Mouse (Mus musculus): ENCODE data around the gene Magel2. TPM values are rescaled to one million over a fixed set of nuclear protein-coding genes. Genes with fewer than 3 reads are reported as not detected.
A peak's percentile ranks its signal among the peaks of the same experiment; 100 is the strongest.

Gene Magel2
- polyA plus RNA-seq (2014; fragmentation: Nextera tagmentation; extraction: Ambion mirVana) = 6.0 and 7.5 TPM in 2 replicates

GRCm38 (mm10) chr7:62376510-62377304, at the start of gene Magel2:
TSS of gene Magel2 (plus strand) at chr7:62377010.
- Histone ChIP-seq H3K4me2 (ENCODE audit: low read depth) (peak within 1 kb of the TSS; percentile 61), H3K4me1 (ENCODE audit: control insufficient read depth, insufficient read depth, low read length) (no peaks in the 10 kb centered on the region), H3K4me3 (ENCODE audit: low read depth, low read length) (peak within 1 kb of the TSS; percentile 46), H3K36me3 (ENCODE audit: control insufficient read depth, insufficient read depth, low read length) (no peaks in the 10 kb centered on the region), H3K9me3 (ENCODE audit: control insufficient read depth, low read length) (peaks cover 5% of the 10 kb centered on the region; the same call in 1 of the 2 replicates), H3K9ac (ENCODE audit: low read length) (peak within 1 kb of the TSS; percentile 70), H3K27ac (ENCODE audit: low read depth, low read length) (0 out of 2 replicates have a peak within 1 kb of the TSS, but pooled peaks have one; percentile 44), H3K27me3 (ENCODE audit: control insufficient read depth, insufficient read depth, low read length) (no peaks in the 10 kb centered on the region)
- 21% methylated on average over 31 of the region's 31 CpGs for WGBS
- DNase-seq (ENCODE audit: low spot score) = peak; percentile 81
- peak; percentile 84 for ATAC-seq (ENCODE audit: insufficient read depth, low FRiP score, low TSS enrichment)

GRCm38 (mm10) chr7:62345411-62345810, 31.4 kb upstream of the Magel2 start:
- 37% methylated on average over 1 of the region's 1 CpGs for WGBS
- H3K4me3 ChIP-seq (ENCODE audit: low read depth, low read length) = no peak overlapping the region
- no peaks in the 10 kb centered on the region for H3K27me3 ChIP-seq (ENCODE audit: control insufficient read depth, insufficient read depth, low read length)
- H3K9me3 ChIP-seq (ENCODE audit: control insufficient read depth, low read length) = 0 out of 2 replicates have a peak, but pooled peaks cover 3% of the 10 kb centered on the region
- no peak overlapping the region for H3K27ac ChIP-seq (ENCODE audit: low read depth, low read length)
- ATAC-seq (ENCODE audit: insufficient read depth, low FRiP score, low TSS enrichment) = no peak
- H3K36me3 ChIP-seq (ENCODE audit: control insufficient read depth, insufficient read depth, low read length) = no peaks in the 10 kb centered on the region
- no peaks in the 10 kb centered on the region; the same call in 1 of the 2 replicates for H3K4me1 ChIP-seq (ENCODE audit: control insufficient read depth, insufficient read depth, low read length)
- no peak overlapping the region for H3K4me2 ChIP-seq (ENCODE audit: low read depth)
- DNase-seq (ENCODE audit: low spot score) = no peak
- H3K9ac ChIP-seq (ENCODE audit: low read length) = no peak overlapping the region

- DNase-seq (ENCODE audit: low spot score) (no peak), ATAC-seq (ENCODE audit: insufficient read depth, low FRiP score, low TSS enrichment) (no peak)
- WGBS = 74% methylated on average over 1 of the region's 1 CpGs
- Histone ChIP-seq H3K4me3 (ENCODE audit: low read depth, low read length) (no peak within 1 kb of the TSS), H3K9ac (ENCODE audit: low read length) (no peak within 1 kb of the TSS), H3K36me3 (ENCODE audit: control insufficient read depth, insufficient read depth, low read length) (no peaks in the 10 kb centered on the region), H3K4me2 (ENCODE audit: low read depth) (no peak within 1 kb of the TSS), H3K4me1 (ENCODE audit: control insufficient read depth, insufficient read depth, low read length) (no peaks in the 10 kb centered on the region; the same call in 1 of the 2 replicates), H3K27me3 (ENCODE audit: control insufficient read depth, insufficient read depth, low read length) (no peaks in the 10 kb centered on the region), H3K9me3 (ENCODE audit: control insufficient read depth, low read length) (0 out of 2 replicates have a peak, but pooled peaks cover 3% of the 10 kb centered on the region), H3K27ac (ENCODE audit: low read depth, low read length) (no peak within 1 kb of the TSS)
These were observed 30.5 kb upstream of the Magel2 start, which contains the start of gene Ndn for GRCm38 (mm10) chr7:62346269-62346668. TSS of gene Ndn (plus strand) at chr7:62346569.

GRCm38 (mm10) chr7:62348106-62348803, 28.6 kb upstream of the Magel2 start:
- Histone ChIP-seq H3K9me3 (ENCODE audit: control insufficient read depth, low read length) (0 out of 2 replicates have a peak, but pooled peaks cover 3% of the 10 kb centered on the region), H3K4me1 (ENCODE audit: control insufficient read depth, insufficient read depth, low read length) (no peaks in the 10 kb centered on the region; the same call in 1 of the 2 replicates), H3K27me3 (ENCODE audit: control insufficient read depth, insufficient read depth, low read length) (no peaks in the 10 kb centered on the region), H3K9ac (ENCODE audit: low read length) (peak overlapping the region; percentile 75), H3K36me3 (ENCODE audit: control insufficient read depth, insufficient read depth, low read length) (no peaks in the 10 kb centered on the region), H3K4me3 (ENCODE audit: low read depth, low read length) (peak overlapping the region; percentile 59), H3K4me2 (ENCODE audit: low read depth) (peak overlapping the region; percentile 60), H3K27ac (ENCODE audit: low read depth, low read length) (no peak overlapping the region; the same call in 1 of the 2 replicates)
- peak; percentile 85 for DNase-seq (ENCODE audit: low spot score)
- ATAC-seq (ENCODE audit: insufficient read depth, low FRiP score, low TSS enrichment) = peak; percentile 92
- WGBS = 10% methylated on average over 42 of the region's 42 CpGs

- Histone ChIP-seq H3K9ac (ENCODE audit: low read length) (peak overlapping the region; percentile 75), H3K4me3 (ENCODE audit: low read depth, low read length) (peak overlapping the region; percentile 59), H3K4me2 (ENCODE audit: low read depth) (peak overlapping the region; percentile 60), H3K9me3 (ENCODE audit: control insufficient read depth, low read length) (0 out of 2 replicates have a peak, but pooled peaks cover 3% of the 10 kb centered on the region), H3K36me3 (ENCODE audit: control insufficient read depth, insufficient read depth, low read length) (no peaks in the 10 kb centered on the region), H3K4me1 (ENCODE audit: control insufficient read depth, insufficient read depth, low read length) (no peaks in the 10 kb centered on the region; the same call in 1 of the 2 replicates), H3K27ac (ENCODE audit: low read depth, low read length) (no peak overlapping the region), H3K27me3 (ENCODE audit: control insufficient read depth, insufficient read depth, low read length) (no peaks in the 10 kb centered on the region)
- ATAC-seq (ENCODE audit: insufficient read depth, low FRiP score, low TSS enrichment) = peak; percentile 27; the same call in 1 of the 2 replicates
- DNase-seq (ENCODE audit: low spot score) = no peak
- 34% methylated on average over 17 of the region's 17 CpGs for WGBS
These were observed 28.0 kb upstream of the Magel2 start for GRCm38 (mm10) chr7:62348804-62349190.

GRCm38 (mm10) chr7:62351266-62351665, 25.5 kb upstream of the Magel2 start:
- Histone ChIP-seq H3K9me3 (ENCODE audit: control insufficient read depth, low read length) (0 out of 2 replicates have a peak, but pooled peaks cover 3% of the 10 kb centered on the region), H3K4me3 (ENCODE audit: low read depth, low read length) (no peak overlapping the region), H3K4me2 (ENCODE audit: low read depth) (no peak overlapping the region), H3K36me3 (ENCODE audit: control insufficient read depth, insufficient read depth, low read length) (no peaks in the 10 kb centered on the region), H3K27ac (ENCODE audit: low read depth, low read length) (no peak overlapping the region), H3K9ac (ENCODE audit: low read length) (no peak overlapping the region), H3K4me1 (ENCODE audit: control insufficient read depth, insufficient read depth, low read length) (no peaks in the 10 kb centered on the region; the same call in 1 of the 2 replicates), H3K27me3 (ENCODE audit: control insufficient read depth, insufficient read depth, low read length) (no peaks in the 10 kb centered on the region)
- 57% methylated on average over 8 of the region's 8 CpGs for WGBS
- no peak for ATAC-seq (ENCODE audit: insufficient read depth, low FRiP score, low TSS enrichment)
- no peak for DNase-seq (ENCODE audit: low spot score)

- 48% methylated on average over 7 of the region's 7 CpGs for WGBS
- ATAC-seq (ENCODE audit: insufficient read depth, low FRiP score, low TSS enrichment) (peak; percentile 61), DNase-seq (ENCODE audit: low spot score) (no peak)
- Histone ChIP-seq H3K9me3 (ENCODE audit: control insufficient read depth, low read length) (no peaks in the 10 kb centered on the region), H3K27ac (ENCODE audit: low read depth, low read length) (peak overlapping the region; percentile 68; the same call in 1 of the 2 replicates), H3K4me2 (ENCODE audit: low read depth) (no peak overlapping the region), H3K4me3 (ENCODE audit: low read depth, low read length) (no peak overlapping the region), H3K9ac (ENCODE audit: low read length) (peak overlapping the region; percentile 15; the same call in 1 of the 2 replicates), H3K4me1 (ENCODE audit: control insufficient read depth, insufficient read depth, low read length) (no peaks in the 10 kb centered on the region), H3K27me3 (ENCODE audit: control insufficient read depth, insufficient read depth, low read length) (no peaks in the 10 kb centered on the region), H3K36me3 (ENCODE audit: control insufficient read depth, insufficient read depth, low read length) (no peaks in the 10 kb centered on the region)
These were observed 11.7 kb upstream of the Magel2 start for GRCm38 (mm10) chr7:62365039-62365636.

- Histone ChIP-seq H3K9me3 (ENCODE audit: control insufficient read depth, low read length) (no peaks in the 10 kb centered on the region), H3K4me2 (ENCODE audit: low read depth) (no peak overlapping the region), H3K27ac (ENCODE audit: low read depth, low read length) (no peak overlapping the region), H3K4me1 (ENCODE audit: control insufficient read depth, insufficient read depth, low read length) (no peaks in the 10 kb centered on the region), H3K36me3 (ENCODE audit: control insufficient read depth, insufficient read depth, low read length) (no peaks in the 10 kb centered on the region), H3K9ac (ENCODE audit: low read length) (no peak overlapping the region), H3K27me3 (ENCODE audit: control insufficient read depth, insufficient read depth, low read length) (no peaks in the 10 kb centered on the region), H3K4me3 (ENCODE audit: low read depth, low read length) (no peak overlapping the region)
- ATAC-seq (ENCODE audit: insufficient read depth, low FRiP score, low TSS enrichment) (no peak), DNase-seq (ENCODE audit: low spot score) (no peak)
- WGBS = 72% methylated on average over 8 of the region's 8 CpGs
These were observed 10.1 kb upstream of the Magel2 start for GRCm38 (mm10) chr7:62366730-62367129.
